Mouse (Mus musculus) midbrain, embryonic 12.5 days (tissue): Measurements from ENCODE around the gene Napsa. TPM values are rescaled to one million over a fixed set of nuclear protein-coding genes. Genes with fewer than 3 reads are reported as not detected.

ENCODE experiments used
- ATAC-seq: fragments of 200-750 bp; cut with Nextera tagmentation; 2 replicates; pipeline ENCODE4 v1.8.0; 2017; ENCODE audit warnings: low read depth, moderate TSS enrichment, moderate library complexity; ENCODE audit not compliant: low FRiP score
- H3K27ac ChIP-seq: fragments of 300-500 bp; sonication (generic); replicated peaks from 2 replicates; pipeline ENCODE4 v1.5.1; 2016; ENCODE audit warnings: mild to moderate bottlenecking
- H3K27me3 ChIP-seq: fragments of 300-500 bp; sonication (generic); 2 replicates; pipeline ENCODE4 v1.6.1; 2016; ENCODE audit warnings: mild to moderate bottlenecking
- H3K36me3 ChIP-seq: fragments of 300-500 bp; sonication (generic); 2 replicates; pipeline ENCODE4 v1.6.1; 2016
- H3K4me1 ChIP-seq: fragments of 300-500 bp; sonication (generic); 2 replicates; pipeline ENCODE4 v1.6.1; 2016
- H3K4me2 ChIP-seq: fragments of 300-500 bp; sonication (generic); replicated peaks from 2 replicates; pipeline ENCODE4 v1.6.1; 2016; ENCODE audit warnings: mild to moderate bottlenecking, moderate library complexity
- H3K4me3 ChIP-seq: fragments of 300-500 bp; sonication (generic); 2 replicates; pipeline ENCODE4 v1.5.1; 2016; ENCODE audit warnings: mild to moderate bottlenecking
- H3K9ac ChIP-seq: fragments of 300-500 bp; sonication (generic); replicated peaks from 2 replicates; pipeline ENCODE4 v1.6.1; 2016; ENCODE audit warnings: mild to moderate bottlenecking, moderate library complexity
- H3K9me3 ChIP-seq: fragments of 300-500 bp; sonication (generic); 2 replicates; pipeline ENCODE4 v1.6.1; 2016; ENCODE audit warnings: mild to moderate bottlenecking
- WGBS: fragments of 180-500 bp; shearing (Covaris S2); methylation state at CpG from one replicate; pipeline ENCODE4 v1.1.7; 2016; 5-methylcytosine and 5-hydroxymethylcytosine counted together
- polyA plus RNA-seq: library from polyadenylated mRNA; unstranded; fragments of >200 nt; fragmentation: Nextera tagmentation; extraction: Ambion mirVana; gene quantifications from 2 replicates; pipeline ENCODE4 v1.2.1, GENCODE M21; 2016

Gene Napsa
- polyA plus RNA-seq, result 0.45 and 0.60 TPM in 2 replicates

GRCm38 (mm10) chr7:44572213-44572701 lies at the start of gene Napsa:
Gene Napsa, plus strand, starts transcription at chr7:44572380.
- WGBS, result 41% methylated on average over 7 of the region's 7 CpGs
- Histone ChIP-seq H3K4me2 (no peak within 1 kb of the TSS), H3K36me3 (no peaks in the 10 kb centered on the region), H3K27ac (no peak within 1 kb of the TSS), H3K9me3 (no peaks in the 10 kb centered on the region), H3K27me3 (no peaks in the 10 kb centered on the region; the same call in none of the 2 replicates), H3K9ac (no peak within 1 kb of the TSS), H3K4me1 (peaks cover 3% of the 10 kb centered on the region; the same call in 1 of the 2 replicates), H3K4me3 (no peak within 1 kb of the TSS)
- no peak for ATAC-seq

- no peak for ATAC-seq
- H3K27me3 ChIP-seq, result peaks cover 81% of the 10 kb centered on the region
Measured at GRCm38 (mm10) chr7:44523056-44523455, 49.1 kb upstream of the Napsa start.

GRCm38 (mm10) chr7:44524502-44524901 lies 47.7 kb upstream of the Napsa start, which contains the start of gene Mybpc2:
Gene Mybpc2, minus strand, starts transcription at chr7:44524656.
- H3K36me3 ChIP-seq, result no peaks in the 10 kb centered on the region
- no peak within 1 kb of the TSS; the same call in 1 of the 2 replicates for H3K9ac ChIP-seq
- ATAC-seq, result no peak
- H3K27me3 ChIP-seq, result peaks cover 90% of the 10 kb centered on the region
- WGBS, result 33% methylated on average over 12 of the region's 12 CpGs
- H3K4me1 ChIP-seq, result peaks cover 16% of the 10 kb centered on the region
- no peaks in the 10 kb centered on the region for H3K9me3 ChIP-seq
- H3K4me3 ChIP-seq, result no peak within 1 kb of the TSS
- no peak within 1 kb of the TSS for H3K27ac ChIP-seq
- H3K4me2 ChIP-seq, result 0 out of 2 replicates have a peak within 1 kb of the TSS, but pooled peaks have one; percentile 9

More at GRCm38 (mm10) chr7:44523056-44523455, 49.1 kb upstream of the Napsa start:
- Histone ChIP-seq H3K9ac (no peak overlapping the region), H3K4me1 (peaks cover 13% of the 10 kb centered on the region), H3K4me3 (no peak overlapping the region), H3K9me3 (no peaks in the 10 kb centered on the region), H3K36me3 (no peaks in the 10 kb centered on the region), H3K4me2 (no peak overlapping the region), H3K27ac (no peak overlapping the region)
- 81% methylated on average over 2 of the region's 2 CpGs for WGBS

- 20% methylated on average over 22 of the region's 22 CpGs for WGBS
- ATAC-seq, result no peak
- H3K27ac ChIP-seq, result no peak overlapping the region
- H3K4me1 ChIP-seq, result peaks cover 16% of the 10 kb centered on the region
- no peak overlapping the region for H3K4me3 ChIP-seq
- no peaks in the 10 kb centered on the region for H3K36me3 ChIP-seq
- no peaks in the 10 kb centered on the region for H3K9me3 ChIP-seq
- peaks cover 97% of the 10 kb centered on the region for H3K27me3 ChIP-seq
- H3K9ac ChIP-seq, result no peak overlapping the region; the same call in 1 of the 2 replicates
- 0 out of 2 replicates have a peak overlapping the region, but pooled peaks have one; percentile 9 for H3K4me2 ChIP-seq
Measured at GRCm38 (mm10) chr7:44525126-44525832, 46.9 kb upstream of the Napsa start.

- H3K9me3 ChIP-seq, result no peaks in the 10 kb centered on the region
- H3K4me3 ChIP-seq, result no peak overlapping the region
- peaks cover 16% of the 10 kb centered on the region for H3K4me1 ChIP-seq
- no peak overlapping the region for H3K27ac ChIP-seq
- H3K9ac ChIP-seq, result no peak overlapping the region
- no peak for ATAC-seq
- H3K27me3 ChIP-seq, result peaks cover 86% of the 10 kb centered on the region
- no peaks in the 10 kb centered on the region for H3K36me3 ChIP-seq
- H3K4me2 ChIP-seq, result no peak overlapping the region
- WGBS, result 86% methylated on average over 14 of the region's 14 CpGs
Measured at GRCm38 (mm10) chr7:44526414-44527154, 45.6 kb upstream of the Napsa start.

- 6% methylated on average over 39 of the region's 40 CpGs for WGBS
Measured at GRCm38 (mm10) chr7:44527483-44528398, 44.4 kb upstream of the Napsa start.

GRCm38 (mm10) chr7:44529518-44529917 lies 42.7 kb upstream of the Napsa start:
- no peak overlapping the region for H3K4me3 ChIP-seq
- H3K9ac ChIP-seq, result no peak overlapping the region
- H3K9me3 ChIP-seq, result no peaks in the 10 kb centered on the region
- no peak for ATAC-seq
- H3K4me1 ChIP-seq, result peaks cover 16% of the 10 kb centered on the region
- no peak overlapping the region for H3K4me2 ChIP-seq
- H3K27ac ChIP-seq, result no peak overlapping the region
- H3K36me3 ChIP-seq, result peaks cover 19% of the 10 kb centered on the region
- WGBS, result 61% methylated on average over 5 of the region's 5 CpGs
- peaks cover 57% of the 10 kb centered on the region for H3K27me3 ChIP-seq

More at GRCm38 (mm10) chr7:44527483-44528398, 44.4 kb upstream of the Napsa start:
- Histone ChIP-seq H3K4me1 (peaks cover 16% of the 10 kb centered on the region), H3K9me3 (no peaks in the 10 kb centered on the region), H3K4me3 (peak overlapping the region; percentile 36), H3K36me3 (peaks cover 4% of the 10 kb centered on the region; the same call in 1 of the 2 replicates), H3K27me3 (peaks cover 75% of the 10 kb centered on the region), H3K9ac (peak overlapping the region; percentile 24), H3K27ac (no peak overlapping the region), H3K4me2 (peak overlapping the region; percentile 59)
- peak; percentile 13; the same call in 1 of the 2 replicates for ATAC-seq

GRCm38 (mm10) chr7:44530507-44530906 lies 41.7 kb upstream of the Napsa start:
- H3K4me3 ChIP-seq, result no peak overlapping the region
- H3K9ac ChIP-seq, result no peak overlapping the region
- peaks cover 29% of the 10 kb centered on the region for H3K36me3 ChIP-seq
- H3K27ac ChIP-seq, result no peak overlapping the region
- WGBS, result 88% methylated on average over 3 of the region's 3 CpGs
- H3K4me2 ChIP-seq, result no peak overlapping the region
- H3K9me3 ChIP-seq, result no peaks in the 10 kb centered on the region
- H3K27me3 ChIP-seq, result peaks cover 47% of the 10 kb centered on the region
- peaks cover 11% of the 10 kb centered on the region for H3K4me1 ChIP-seq
- ATAC-seq, result no peak

- Histone ChIP-seq H3K36me3 (peaks cover 36% of the 10 kb centered on the region), H3K27me3 (peaks cover 40% of the 10 kb centered on the region), H3K4me2 (no peak overlapping the region), H3K4me1 (peaks cover 10% of the 10 kb centered on the region), H3K9ac (no peak overlapping the region), H3K9me3 (no peaks in the 10 kb centered on the region), H3K27ac (no peak overlapping the region), H3K4me3 (no peak overlapping the region)
- 44% methylated on average over 4 of the region's 5 CpGs for WGBS
- no peak for ATAC-seq
Measured at GRCm38 (mm10) chr7:44531207-44531606, 41.0 kb upstream of the Napsa start.

GRCm38 (mm10) chr7:44531946-44532732 lies 40.0 kb upstream of the Napsa start, which contains the start of gene Spib:
Gene Spib, minus strand, starts transcription at chr7:44532071.
- no peak within 1 kb of the TSS for H3K4me2 ChIP-seq
- H3K36me3 ChIP-seq, result peaks cover 45% of the 10 kb centered on the region
- H3K4me1 ChIP-seq, result peaks cover 10% of the 10 kb centered on the region
- no peak for ATAC-seq
- H3K9ac ChIP-seq, result no peak within 1 kb of the TSS
- no peak within 1 kb of the TSS for H3K27ac ChIP-seq
- peaks cover 31% of the 10 kb centered on the region for H3K27me3 ChIP-seq
- no peak within 1 kb of the TSS for H3K4me3 ChIP-seq
- 81% methylated on average over 4 of the region's 4 CpGs for WGBS
- no peaks in the 10 kb centered on the region for H3K9me3 ChIP-seq
